Mouse (Mus musculus) cerebellum, postnatal 36 days (tissue): ENCODE measurements around the gene Tpst2.
"Not testable (repeated sequence)": the region's sequence is repeated elsewhere in the genome, so short reads cannot be mapped to it uniquely, and the experiment has no call there.

Experiments used
- DNase-seq, 2 experiments: peaks; one replicate each; pipeline ENCODE4 v3.0.0; 2021 to 2022; ENCODE audit warnings: mixed read lengths in 2 of 2

The Tpst2 gene

GRCm38 (mm10) chr5:112299399-112299798 is 22.9 kb downstream of the Tpst2 start:
- DNase-seq = no peak

- no peak for DNase-seq
Measured at GRCm38 (mm10) chr5:112300112-112300511, 23.6 kb downstream of the Tpst2 start.

GRCm38 (mm10) chr5:112300721-112301308 is 24.3 kb downstream of the Tpst2 start:
- no peak for DNase-seq

GRCm38 (mm10) chr5:112301694-112302093 is 25.2 kb downstream of the Tpst2 start:
- DNase-seq = no peak

- no peak for DNase-seq
Measured at GRCm38 (mm10) chr5:112302310-112302709, 25.8 kb downstream of the Tpst2 start.

- no peak for DNase-seq
Measured at GRCm38 (mm10) chr5:112305842-112306241, 29.4 kb downstream of the Tpst2 start.

- no peak for DNase-seq
Measured at GRCm38 (mm10) chr5:112313222-112313885, 36.9 kb downstream of the Tpst2 start.

GRCm38 (mm10) chr5:112316468-112316867 is 40.0 kb downstream of the Tpst2 start:
- no peak for DNase-seq

GRCm38 (mm10) chr5:112317328-112317727 is 40.8 kb downstream of the Tpst2 start:
- DNase-seq = no peak

- not testable (repeated sequence) for DNase-seq
Measured at GRCm38 (mm10) chr5:112319343-112319742, 42.9 kb downstream of the Tpst2 start.

- no peak for DNase-seq
Measured at GRCm38 (mm10) chr5:112320379-112320778, 43.9 kb downstream of the Tpst2 start.

GRCm38 (mm10) chr5:112320936-112321335 is 44.4 kb downstream of the Tpst2 start:
- peak; percentile 55 to 56 for DNase-seq

- no peak for DNase-seq
Measured at GRCm38 (mm10) chr5:112321376-112321775, 44.9 kb downstream of the Tpst2 start.

GRCm38 (mm10) chr5:112323246-112323645 is 46.8 kb downstream of the Tpst2 start:
- DNase-seq = no peak

GRCm38 (mm10) chr5:112324637-112325545 is 48.4 kb downstream of the Tpst2 start:
- no peak for DNase-seq

- DNase-seq = peak; percentile 97
Measured at GRCm38 (mm10) chr5:112325546-112326445, 49.3 kb downstream of the Tpst2 start, which contains the start of gene Tfip11. Tfip11 (plus strand) TSS chr5:112326358.

GRCm38 (mm10) chr5:112326446-112327009 is 50.0 kb downstream of the Tpst2 start:
- no peak for DNase-seq

GRCm38 (mm10) chr5:112327854-112328253 is 51.4 kb downstream of the Tpst2 start:
- no peak for DNase-seq

GRCm38 (mm10) chr5:112329805-112330564 is 53.5 kb downstream of the Tpst2 start:
- DNase-seq = no peak

GRCm38 (mm10) chr5:112335473-112335872 is 59.0 kb downstream of the Tpst2 start:
- peak; percentile 62 to 65 for DNase-seq

GRCm38 (mm10) chr5:112337004-112337403 is 60.5 kb downstream of the Tpst2 start:
- DNase-seq = no peak
